Mouse (Mus musculus) liver, embryonic 16.5 days (tissue): ENCODE results near the gene Edar. TPM values are rescaled to one million over a fixed set of nuclear protein-coding genes. Genes with fewer than 3 reads are reported as not detected.

Source experiments
- ATAC-seq: fragments of 200-750 bp; cut with Nextera tagmentation; 2 replicates; pipeline ENCODE4 v1.8.0; 2017; ENCODE audit warnings: low read depth, mild to moderate bottlenecking, moderate number of reproducible peaks, moderate library complexity
- H3K27ac ChIP-seq: fragments of 300-500 bp; sonication (generic); 2 replicates; pipeline ENCODE4 v1.5.1; 2014; ENCODE audit warnings: mild to moderate bottlenecking, low read length
- H3K27me3 ChIP-seq: fragments of 300-500 bp; sonication (generic); 2 replicates; pipeline ENCODE4 v1.6.1; 2014; ENCODE audit warnings: low read depth, low read length, mixed read lengths; ENCODE audit not compliant: control insufficient read depth, insufficient read depth
- H3K36me3 ChIP-seq: fragments of 300-500 bp; sonication (generic); 2 replicates; pipeline ENCODE4 v1.6.1; 2014; ENCODE audit warnings: mild to moderate bottlenecking; ENCODE audit not compliant: control insufficient read depth, insufficient read depth
- H3K4me1 ChIP-seq: fragments of 300-500 bp; sonication (generic); 2 replicates; pipeline ENCODE4 v1.6.1; 2014; ENCODE audit warnings: low read depth, low read length, mixed read lengths; ENCODE audit not compliant: control insufficient read depth
- H3K4me2 ChIP-seq: fragments of 300-500 bp; sonication (generic); 2 replicates; pipeline ENCODE4 v1.6.1; 2014; ENCODE audit warnings: low read depth, low read length, mixed read lengths
- H3K4me3 ChIP-seq: fragments of 300-500 bp; sonication (generic); 2 replicates; pipeline ENCODE4 v1.5.1; 2014; ENCODE audit warnings: low read depth, mild to moderate bottlenecking, low read length
- H3K9ac ChIP-seq: fragments of 300-500 bp; sonication (generic); 2 replicates; pipeline ENCODE4 v1.6.1; 2014; ENCODE audit warnings: low read depth, low read length
- H3K9me3 ChIP-seq: fragments of 300-500 bp; sonication (generic); replicated peaks from 2 replicates; pipeline ENCODE4 v1.6.1; 2016; ENCODE audit warnings: low read length; ENCODE audit not compliant: control insufficient read depth
- WGBS: fragments of 180-500 bp; shearing (Covaris S2); extraction: QIAGEN DNeasy Blood & Tissue Kit; methylation state at CpG from one replicate; pipeline ENCODE4 v1.1.7; 2014; ENCODE audit not compliant: insufficient replicate concordance; 5-methylcytosine and 5-hydroxymethylcytosine counted together
- polyA plus RNA-seq: library from polyadenylated mRNA; unstranded; fragments of >200 nt; fragmentation: Nextera tagmentation; extraction: Ambion mirVana; gene quantifications from 2 replicates; pipeline ENCODE4 v1.2.1, GENCODE M21; 2015

Edar gene
- polyA plus RNA-seq, 1 experiment from 2014 or later: not detected

DNA sequence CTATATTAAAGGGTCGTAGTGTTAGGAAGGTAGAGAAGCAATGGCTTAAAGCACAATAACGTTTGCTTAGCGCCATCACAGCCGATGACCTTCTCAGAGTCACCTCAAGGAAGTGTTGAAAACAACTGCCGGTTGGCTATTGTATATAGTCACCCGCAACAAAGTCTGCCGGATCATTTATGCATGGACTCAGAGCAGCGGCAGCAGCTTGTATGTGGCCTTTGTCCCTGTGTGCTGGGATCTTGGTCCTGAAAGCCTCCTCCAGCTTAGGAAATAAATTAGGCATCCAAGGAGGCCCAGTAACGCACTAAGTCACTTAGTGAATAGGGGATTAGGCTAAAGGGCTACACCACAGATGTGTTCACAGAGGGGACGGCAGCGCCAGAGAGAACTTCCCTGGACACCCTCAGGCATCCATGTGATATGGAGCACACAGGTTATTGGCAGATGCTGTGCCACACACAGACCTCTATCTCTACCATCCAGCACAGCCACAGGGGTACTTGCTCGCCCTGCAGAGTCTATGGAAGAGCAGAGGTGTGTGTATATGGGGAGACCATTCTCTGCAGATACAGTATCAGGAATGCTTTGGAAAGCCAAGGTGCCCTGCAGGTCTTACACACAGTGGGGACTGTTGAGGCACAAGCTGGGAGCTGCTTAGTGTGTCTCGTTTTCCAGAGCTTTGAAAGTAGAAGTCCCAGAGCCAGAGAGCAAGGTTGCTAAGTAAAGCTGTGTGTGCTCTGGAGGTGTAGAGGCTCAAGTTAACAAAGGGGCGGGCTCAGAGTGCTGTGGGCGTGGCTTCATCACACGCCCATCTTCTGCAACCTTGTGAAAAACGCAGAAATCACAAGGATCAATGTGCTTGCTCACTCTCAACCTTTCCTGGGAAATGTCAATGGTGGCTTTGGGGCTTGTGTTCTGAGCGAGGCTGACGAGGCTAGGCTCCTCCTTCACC is 34.7 kb downstream of the Edar start:
- no peaks in the 10 kb centered on the region for H3K27me3 ChIP-seq
- H3K27ac ChIP-seq: no peak overlapping the region
- H3K4me1 ChIP-seq: no peaks in the 10 kb centered on the region
- no peaks in the 10 kb centered on the region for H3K9me3 ChIP-seq
- ATAC-seq: no peak
- no peak overlapping the region for H3K9ac ChIP-seq
- 46% methylated on average over 19 of the region's 19 CpGs for WGBS
- H3K4me3 ChIP-seq: no peak overlapping the region
- H3K36me3 ChIP-seq: no peaks in the 10 kb centered on the region
- H3K4me2 ChIP-seq: no peak overlapping the region

DNA sequence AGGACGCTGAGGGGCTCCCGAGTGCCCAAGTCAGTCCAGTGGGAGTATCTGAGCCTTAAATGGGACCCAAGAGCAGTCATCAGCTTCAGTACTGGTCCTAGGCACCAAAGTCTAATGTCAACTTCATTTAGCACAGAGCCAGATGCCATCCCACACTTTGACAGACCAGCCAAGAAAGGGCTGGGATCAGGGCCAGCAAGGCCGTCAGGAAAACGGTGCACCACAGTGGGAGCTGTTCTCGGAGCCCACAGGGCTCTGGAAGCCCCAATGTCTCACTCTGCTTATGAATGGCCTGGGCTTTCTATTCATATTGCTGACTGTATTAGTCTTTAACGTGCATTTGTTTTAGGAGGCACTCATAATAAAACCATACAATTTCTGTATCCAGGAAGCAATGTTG is 36.2 kb downstream of the Edar start:
- Histone ChIP-seq H3K9ac (no peak overlapping the region), H3K36me3 (no peaks in the 10 kb centered on the region), H3K9me3 (no peaks in the 10 kb centered on the region), H3K27ac (no peak overlapping the region), H3K4me2 (no peak overlapping the region), H3K27me3 (no peaks in the 10 kb centered on the region), H3K4me3 (no peak overlapping the region), H3K4me1 (no peaks in the 10 kb centered on the region)
- no peak for ATAC-seq
- 55% methylated on average over 6 of the region's 6 CpGs for WGBS

DNA sequence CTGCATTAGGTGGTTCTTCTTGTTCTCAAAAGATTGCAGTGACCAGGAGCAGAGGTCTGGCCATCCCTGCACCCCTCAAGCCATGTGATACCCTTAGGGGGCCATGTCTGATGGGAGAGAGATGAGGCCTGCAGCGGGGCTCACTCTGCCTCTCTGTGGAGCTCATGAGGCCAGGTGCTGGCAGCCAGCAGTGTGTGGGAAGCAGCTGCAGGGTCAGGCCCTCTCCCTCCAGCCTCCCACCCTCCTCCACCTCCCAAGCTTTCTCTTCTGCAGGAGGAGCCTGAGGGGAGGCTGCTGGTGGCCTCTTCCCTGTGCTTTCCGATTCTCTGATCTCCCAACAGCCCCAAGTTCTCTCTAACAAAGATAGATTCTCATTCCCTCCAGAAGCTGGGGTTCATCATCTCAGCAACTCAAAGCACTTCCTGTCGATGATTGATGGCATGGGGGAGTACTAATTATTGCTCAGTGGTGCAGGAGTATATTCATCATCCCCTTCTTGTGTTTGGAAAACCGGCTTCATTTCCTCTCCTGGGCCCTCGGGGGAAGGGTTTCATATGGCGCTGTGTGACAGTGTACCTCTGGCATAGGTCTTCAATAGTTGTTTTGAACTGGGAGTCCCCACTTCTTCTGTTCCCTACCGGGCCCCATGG is 38.9 kb downstream of the Edar start:
- H3K4me1 ChIP-seq: no peaks in the 10 kb centered on the region
- H3K9ac ChIP-seq: no peak overlapping the region
- no peak for ATAC-seq
- H3K4me2 ChIP-seq: no peak overlapping the region
- H3K27me3 ChIP-seq: no peaks in the 10 kb centered on the region
- no peaks in the 10 kb centered on the region for H3K9me3 ChIP-seq
- WGBS: 49% methylated on average over 7 of the region's 7 CpGs
- no peak overlapping the region for H3K27ac ChIP-seq
- H3K4me3 ChIP-seq: no peak overlapping the region
- no peaks in the 10 kb centered on the region for H3K36me3 ChIP-seq

DNA sequence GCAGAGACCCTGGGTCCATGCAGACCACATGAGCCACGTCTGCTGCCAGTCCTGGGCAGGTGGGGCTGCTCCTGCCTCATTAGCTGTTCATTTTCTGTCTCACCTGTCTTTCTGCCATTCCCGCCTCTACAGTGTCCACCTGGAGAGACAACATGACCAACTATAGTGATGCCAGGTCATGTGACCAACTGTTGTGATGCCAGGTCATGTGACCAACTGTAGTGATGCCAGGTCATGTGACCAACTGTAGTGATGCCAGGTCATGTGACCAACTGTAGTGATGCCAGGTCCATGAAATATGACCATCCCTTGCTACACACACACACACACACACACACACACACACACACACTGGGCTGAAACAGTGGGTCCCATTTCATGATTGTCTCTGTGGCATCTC is 41.9 kb downstream of the Edar start:
- WGBS: 57% methylated on average over 2 of the region's 2 CpGs
- Histone ChIP-seq H3K4me1 (no peaks in the 10 kb centered on the region), H3K36me3 (no peaks in the 10 kb centered on the region), H3K9me3 (no peaks in the 10 kb centered on the region), H3K27me3 (no peaks in the 10 kb centered on the region), H3K27ac (no peak overlapping the region), H3K4me3 (no peak overlapping the region), H3K4me2 (no peak overlapping the region), H3K9ac (no peak overlapping the region)
- ATAC-seq: no peak

DNA sequence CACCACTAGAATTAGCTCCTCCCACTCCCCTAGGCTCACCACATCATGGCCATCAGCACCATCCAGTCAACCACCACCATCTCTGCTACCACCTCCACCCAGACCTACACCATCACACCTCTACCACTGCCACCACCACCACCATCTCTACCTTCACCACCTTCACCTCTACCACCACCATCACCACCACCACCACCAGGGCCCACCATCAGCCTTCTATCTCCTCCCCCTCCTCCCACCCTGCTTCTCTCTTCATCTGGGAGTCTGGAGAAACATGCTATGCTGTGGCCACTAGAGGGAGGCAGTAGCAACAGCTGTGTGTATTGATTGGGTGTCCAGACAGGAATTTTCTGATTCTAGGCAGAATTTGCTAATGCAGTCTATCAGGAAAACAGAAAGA is 47.9 kb downstream of the Edar start:
- Histone ChIP-seq H3K4me1 (no peaks in the 10 kb centered on the region), H3K36me3 (no peaks in the 10 kb centered on the region), H3K27ac (no peak overlapping the region), H3K9ac (no peak overlapping the region), H3K4me2 (no peak overlapping the region), H3K4me3 (no peak overlapping the region), H3K27me3 (no peaks in the 10 kb centered on the region), H3K9me3 (no peaks in the 10 kb centered on the region)
- ATAC-seq: no peak

DNA sequence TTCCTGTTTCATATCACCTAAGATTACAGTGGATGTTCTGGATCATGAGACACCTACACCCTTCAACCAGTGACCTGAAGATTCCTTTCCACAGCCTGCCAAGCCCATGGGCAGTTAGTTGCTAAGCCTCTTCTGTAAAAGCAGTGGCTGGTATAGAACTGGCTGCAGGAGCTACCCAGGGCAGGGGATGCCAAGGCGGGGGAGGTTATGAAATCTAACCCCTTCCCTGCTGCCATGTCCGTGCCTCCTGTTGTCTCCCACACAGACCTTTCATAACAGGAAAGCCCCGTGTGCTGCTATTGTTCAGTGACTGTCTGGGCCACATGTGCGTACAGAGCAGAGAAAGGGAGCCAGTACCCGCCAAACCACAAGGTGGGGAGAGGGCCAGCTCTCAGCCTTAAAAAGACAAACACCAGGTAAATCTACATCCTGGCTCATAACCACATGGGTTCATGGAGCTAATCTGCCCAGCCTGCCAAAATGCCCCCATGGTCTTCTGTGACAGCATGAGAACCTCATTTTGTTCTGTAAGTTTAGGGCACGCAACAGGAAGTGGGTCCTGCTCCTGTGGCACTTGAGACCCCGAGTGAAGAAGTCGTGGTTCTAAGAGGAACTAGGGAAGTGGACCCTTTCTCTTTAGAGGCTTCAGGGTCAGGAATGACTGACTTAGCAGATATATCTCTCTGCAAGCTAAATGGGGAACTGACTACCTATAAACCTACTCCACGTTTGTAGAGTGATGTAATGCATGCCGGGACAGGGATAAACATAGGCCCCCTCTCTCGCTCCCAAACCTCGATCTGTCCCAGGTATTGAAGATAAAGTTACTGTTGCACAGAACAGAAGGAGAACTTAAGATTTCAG is 50.4 kb downstream of the Edar start:
- Histone ChIP-seq H3K27me3 (no peaks in the 10 kb centered on the region), H3K4me1 (no peaks in the 10 kb centered on the region), H3K4me2 (no peak overlapping the region), H3K9ac (no peak overlapping the region), H3K27ac (no peak overlapping the region), H3K9me3 (no peaks in the 10 kb centered on the region), H3K36me3 (no peaks in the 10 kb centered on the region), H3K4me3 (no peak overlapping the region)
- WGBS: 24% methylated on average over 12 of the region's 12 CpGs
- no peak for ATAC-seq

DNA sequence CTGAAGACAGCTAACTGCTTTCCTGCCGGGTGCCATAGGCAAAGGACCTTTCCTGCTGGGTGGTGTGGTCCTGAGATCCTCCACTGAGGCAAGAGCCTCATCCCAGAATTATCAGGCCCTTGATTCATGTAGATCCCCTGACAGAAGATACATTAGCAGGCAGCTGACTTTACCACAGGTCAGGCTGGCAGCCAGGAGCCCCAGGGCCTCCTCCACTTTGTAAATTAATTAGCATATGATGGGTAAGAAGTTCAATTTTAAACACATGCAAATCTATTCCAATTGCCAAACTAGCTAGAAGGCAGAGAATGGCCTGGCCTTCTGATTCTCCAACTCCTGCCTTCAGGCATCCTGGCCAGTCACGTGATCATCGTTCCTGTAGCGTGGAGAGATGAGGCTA is 56.2 kb downstream of the Edar start:
- Histone ChIP-seq H3K36me3 (no peaks in the 10 kb centered on the region), H3K4me2 (no peak overlapping the region), H3K27ac (no peak overlapping the region), H3K4me1 (no peaks in the 10 kb centered on the region), H3K9ac (no peak overlapping the region), H3K27me3 (no peaks in the 10 kb centered on the region), H3K9me3 (no peaks in the 10 kb centered on the region), H3K4me3 (no peak overlapping the region)
- ATAC-seq: no peak
- WGBS: 74% methylated on average over 4 of the region's 4 CpGs

DNA sequence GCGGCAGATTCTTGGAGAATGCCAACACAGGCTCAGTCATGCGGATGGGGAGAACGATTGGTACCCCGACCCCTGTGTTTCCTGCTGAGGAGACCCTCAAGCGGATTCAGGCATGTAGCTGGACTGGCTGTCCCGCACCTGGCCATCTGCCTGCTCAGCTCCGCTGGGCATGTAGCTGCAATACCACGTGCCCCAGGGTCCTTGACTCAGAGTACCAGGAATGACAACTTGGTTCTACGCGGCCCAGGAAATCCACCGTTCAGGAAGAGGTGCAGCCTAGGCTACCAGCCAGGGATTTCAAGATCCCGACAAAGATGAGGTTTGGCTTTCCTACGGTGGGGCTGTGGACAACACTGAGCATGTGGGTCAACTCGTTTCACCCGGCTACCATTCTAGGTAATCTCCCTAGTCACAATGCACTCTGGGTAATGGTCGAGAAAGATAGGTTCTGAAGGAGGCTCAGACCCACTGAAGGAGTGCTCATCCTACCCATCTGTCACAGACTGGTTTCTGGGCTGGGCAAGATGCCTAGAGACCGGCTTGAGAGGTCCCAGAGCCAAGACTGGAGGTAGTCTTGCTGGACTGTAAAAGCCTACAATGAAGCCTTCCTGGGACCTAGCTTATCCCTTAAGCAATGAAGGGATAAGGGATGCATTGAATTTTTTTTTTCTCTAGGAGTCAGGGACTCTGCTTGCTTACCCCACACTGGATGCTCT is 56.8 kb downstream of the Edar start:
- Histone ChIP-seq H3K4me3 (no peak overlapping the region), H3K27ac (no peak overlapping the region), H3K4me2 (no peak overlapping the region), H3K9me3 (no peaks in the 10 kb centered on the region), H3K9ac (no peak overlapping the region), H3K36me3 (no peaks in the 10 kb centered on the region), H3K27me3 (no peaks in the 10 kb centered on the region), H3K4me1 (no peaks in the 10 kb centered on the region)
- ATAC-seq: no peak
- 67% methylated on average over 17 of the region's 17 CpGs for WGBS
